Mouse (Mus musculus): Measurements from ENCODE around the gene Vmn2r-ps159.
"Not testable (repeated sequence)": the region's sequence is repeated elsewhere in the genome, so short reads cannot be mapped to it uniquely, and the experiment has no call there.

Vmn2r-ps159 gene

GRCm38 (mm10) chr4:156330803-156331202 is at the start of gene Vmn2r-ps159:
Vmn2r-ps159 (plus strand) TSS chr4:156331103.
- not testable (repeated sequence) for DNase-seq (ENCODE audit: low spot score in 2 of 2)

- not testable (repeated sequence) for DNase-seq (ENCODE audit: low spot score in 2 of 2)
Observed at GRCm38 (mm10) chr4:156341601-156342504, 10.9 kb downstream of the Vmn2r-ps159 start.

- DNase-seq (ENCODE audit: low spot score in 2 of 2), result no peak
Observed at GRCm38 (mm10) chr4:156342569-156343325, 11.8 kb downstream of the Vmn2r-ps159 start.

GRCm38 (mm10) chr4:156343332-156343731 is 12.4 kb downstream of the Vmn2r-ps159 start:
- DNase-seq (ENCODE audit: low spot score in 2 of 2), result no peak

DNA sequence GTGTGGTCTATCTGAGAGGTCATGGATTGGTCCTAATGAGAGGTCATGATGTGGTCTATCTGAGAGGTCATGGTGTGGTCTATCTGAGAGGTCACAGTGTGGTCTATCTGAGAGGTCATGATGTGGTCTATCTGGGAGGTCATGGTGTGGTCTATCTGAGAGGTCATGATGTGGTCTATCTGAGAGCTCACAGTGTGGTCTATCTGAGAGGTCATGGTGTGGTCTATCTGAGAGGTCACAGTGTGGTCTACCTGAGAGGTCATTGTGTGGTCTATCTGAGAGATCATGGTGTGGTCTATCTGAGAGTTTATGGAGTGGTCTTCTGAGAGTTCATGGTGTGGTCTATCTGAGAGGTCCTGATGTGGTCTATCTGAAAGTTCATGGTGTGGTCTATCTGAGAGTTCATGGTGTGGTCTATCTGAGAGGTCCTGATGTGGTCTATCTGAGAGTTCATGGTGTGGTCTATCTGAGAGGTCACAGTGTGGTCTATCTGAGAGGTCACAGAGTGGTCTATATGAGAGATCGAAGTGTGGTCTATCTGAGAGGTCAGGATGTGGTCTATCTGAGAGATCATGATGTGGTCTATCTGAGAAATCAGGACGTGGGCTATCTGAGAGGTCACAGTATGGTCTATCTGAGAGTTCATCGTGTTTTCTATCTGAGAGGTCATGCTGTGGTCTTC is 26.0 kb downstream of the Vmn2r-ps159 start:
- DNase-seq (ENCODE audit: low spot score in 2 of 2), result not testable (repeated sequence)
